Mouse (Mus musculus): ENCODE results near the gene Sh3bp4. TPM values are rescaled to one million over a fixed set of nuclear protein-coding genes. Genes with fewer than 3 reads are reported as not detected.

The Sh3bp4 gene
- polyA plus RNA-seq, 1 experiment: 3.2 TPM

- Histone ChIP-seq H3K27ac (ENCODE audit: insufficient read depth, low read depth, low read length) (no peak overlapping the region), H3K4me1 (ENCODE audit: control insufficient read depth, insufficient read depth, low read length) (no peaks in the 10 kb centered on the region), H3K4me3 (ENCODE audit: insufficient read depth, low read length) (no peak overlapping the region)
- TF ChIP-seq CTCF (IDR thresholded peaks at IDR 0.05; ENCODE audit: low read depth, low read length): no peak
- TF ChIP-seq POLR2A (IDR thresholded peaks at IDR 0.05; ENCODE audit: borderline replicate concordance, low read depth, low read length): no peak
Measured at GRCm38 (mm10) chr1:89164281-89164680, 94.1 kb downstream of the Sh3bp4 start.

- H3K27ac ChIP-seq (ENCODE audit: insufficient read depth, low read depth, low read length): no peak overlapping the region
Measured at GRCm38 (mm10) chr1:89164685-89165084, 94.5 kb downstream of the Sh3bp4 start.

GRCm38 (mm10) chr1:89166814-89167249, 96.6 kb downstream of the Sh3bp4 start:
- H3K27ac ChIP-seq (ENCODE audit: insufficient read depth, low read depth, low read length): no peak overlapping the region
- TF ChIP-seq POLR2A (IDR thresholded peaks at IDR 0.05; ENCODE audit: borderline replicate concordance, low read depth, low read length): no peak
- no peaks in the 10 kb centered on the region for H3K4me1 ChIP-seq (ENCODE audit: control insufficient read depth, insufficient read depth, low read length)
- H3K4me3 ChIP-seq (ENCODE audit: insufficient read depth, low read length): no peak overlapping the region

More at GRCm38 (mm10) chr1:89164685-89165084, 94.5 kb downstream of the Sh3bp4 start:
- Histone ChIP-seq H3K4me3 (ENCODE audit: insufficient read depth, low read length) (no peak overlapping the region), H3K4me1 (ENCODE audit: control insufficient read depth, insufficient read depth, low read length) (no peaks in the 10 kb centered on the region)
- TF ChIP-seq POLR2A (IDR thresholded peaks at IDR 0.05; ENCODE audit: borderline replicate concordance, low read depth, low read length) (no peak), CTCF (IDR thresholded peaks at IDR 0.05; ENCODE audit: low read depth, low read length) (no peak)

- no peak overlapping the region for H3K27ac ChIP-seq (ENCODE audit: insufficient read depth, low read depth, low read length)
- H3K4me3 ChIP-seq (ENCODE audit: insufficient read depth, low read length): no peak overlapping the region
- TF ChIP-seq CTCF (IDR thresholded peaks at IDR 0.05; ENCODE audit: low read depth, low read length) (no peak), POLR2A (IDR thresholded peaks at IDR 0.05; ENCODE audit: borderline replicate concordance, low read depth, low read length) (no peak)
- H3K4me1 ChIP-seq (ENCODE audit: control insufficient read depth, insufficient read depth, low read length): no peaks in the 10 kb centered on the region
Measured at GRCm38 (mm10) chr1:89171275-89171767, 101.1 kb downstream of the Sh3bp4 start.

- TF ChIP-seq POLR2A (IDR thresholded peaks at IDR 0.05; ENCODE audit: borderline replicate concordance, low read depth, low read length) (no peak), CTCF (IDR thresholded peaks at IDR 0.05; ENCODE audit: low read depth, low read length) (no peak)
- Histone ChIP-seq H3K4me3 (ENCODE audit: insufficient read depth, low read length) (no peak overlapping the region), H3K4me1 (ENCODE audit: control insufficient read depth, insufficient read depth, low read length) (no peaks in the 10 kb centered on the region), H3K27ac (ENCODE audit: insufficient read depth, low read depth, low read length) (no peak overlapping the region)
Measured at GRCm38 (mm10) chr1:89174621-89175020, 104.4 kb downstream of the Sh3bp4 start.

- TF ChIP-seq POLR2A (IDR thresholded peaks at IDR 0.05; ENCODE audit: borderline replicate concordance, low read depth, low read length): no peak
- 0 out of 2 replicates have a peak, but pooled peaks have one; percentile 9 for TF ChIP-seq CTCF (IDR thresholded peaks at IDR 0.05; ENCODE audit: low read depth, low read length)
- H3K27ac ChIP-seq (ENCODE audit: insufficient read depth, low read depth, low read length): no peak overlapping the region
- no peak overlapping the region for H3K4me3 ChIP-seq (ENCODE audit: insufficient read depth, low read length)
- no peaks in the 10 kb centered on the region for H3K4me1 ChIP-seq (ENCODE audit: control insufficient read depth, insufficient read depth, low read length)
Measured at GRCm38 (mm10) chr1:89175355-89175754, 105.1 kb downstream of the Sh3bp4 start.

- TF ChIP-seq CTCF (IDR thresholded peaks at IDR 0.05; ENCODE audit: low read depth, low read length): no peak
- TF ChIP-seq POLR2A (IDR thresholded peaks at IDR 0.05; ENCODE audit: borderline replicate concordance, low read depth, low read length): no peak
- Histone ChIP-seq H3K27ac (ENCODE audit: insufficient read depth, low read depth, low read length) (no peak overlapping the region), H3K4me1 (ENCODE audit: control insufficient read depth, insufficient read depth, low read length) (no peaks in the 10 kb centered on the region), H3K4me3 (ENCODE audit: insufficient read depth, low read length) (no peak overlapping the region)
Measured at GRCm38 (mm10) chr1:89183261-89183831, 113.1 kb downstream of the Sh3bp4 start.

- Histone ChIP-seq H3K27ac (ENCODE audit: insufficient read depth, low read depth, low read length) (no peak overlapping the region), H3K4me1 (ENCODE audit: control insufficient read depth, insufficient read depth, low read length) (no peaks in the 10 kb centered on the region), H3K4me3 (ENCODE audit: insufficient read depth, low read length) (no peak overlapping the region)
- no peak for TF ChIP-seq CTCF (IDR thresholded peaks at IDR 0.05; ENCODE audit: low read depth, low read length)
- no peak for TF ChIP-seq POLR2A (IDR thresholded peaks at IDR 0.05; ENCODE audit: borderline replicate concordance, low read depth, low read length)
Measured at GRCm38 (mm10) chr1:89184111-89184785, 114.0 kb downstream of the Sh3bp4 start.

GRCm38 (mm10) chr1:89184839-89185238, 114.6 kb downstream of the Sh3bp4 start:
- TF ChIP-seq POLR2A (IDR thresholded peaks at IDR 0.05; ENCODE audit: borderline replicate concordance, low read depth, low read length) (no peak), CTCF (IDR thresholded peaks at IDR 0.05; ENCODE audit: low read depth, low read length) (no peak)
- H3K4me3 ChIP-seq (ENCODE audit: insufficient read depth, low read length): no peak overlapping the region
- no peaks in the 10 kb centered on the region for H3K4me1 ChIP-seq (ENCODE audit: control insufficient read depth, insufficient read depth, low read length)
- H3K27ac ChIP-seq (ENCODE audit: insufficient read depth, low read depth, low read length): no peak overlapping the region

- Histone ChIP-seq H3K4me3 (ENCODE audit: insufficient read depth, low read length) (no peak overlapping the region), H3K27ac (ENCODE audit: insufficient read depth, low read depth, low read length) (no peak overlapping the region), H3K4me1 (ENCODE audit: control insufficient read depth, insufficient read depth, low read length) (no peaks in the 10 kb centered on the region)
- TF ChIP-seq CTCF (IDR thresholded peaks at IDR 0.05; ENCODE audit: low read depth, low read length) (no peak), POLR2A (IDR thresholded peaks at IDR 0.05; ENCODE audit: borderline replicate concordance, low read depth, low read length) (no peak)
Measured at GRCm38 (mm10) chr1:89187441-89187840, 117.2 kb downstream of the Sh3bp4 start.

Data from bone marrow macrophage, adult 2 months (primary cell).